Mouse (Mus musculus): ENCODE measurements at regions not wholly inside any gene's neighbourhood (a gene's known extent, or its start where the extent isn't known, plus 50 kb on each side); places are given as distances from the start of the nearest gene placed in this dataset.
A peak's percentile ranks its signal among the peaks of the same experiment; 100 is the strongest.

GRCm38 (mm10) chr5:54741440-54741839 is 743.1 kb downstream of the Stim2 start:
- no peak for DNase-seq (ENCODE audit: low read depth, low spot score)

GRCm38 (mm10) chr5:54746973-54747372 is 748.7 kb downstream of the Stim2 start:
- no peak for DNase-seq (ENCODE audit: low read depth, low spot score)

GRCm38 (mm10) chr5:54753372-54753771 is 755.1 kb downstream of the Stim2 start:
- DNase-seq (ENCODE audit: low read depth, low spot score) = no peak

- DNase-seq (ENCODE audit: low read depth, low spot score) = no peak
Observed at GRCm38 (mm10) chr5:54759657-54760056, 761.4 kb downstream of the Stim2 start.

- no peak for DNase-seq (ENCODE audit: low read depth, low spot score)
Observed at GRCm38 (mm10) chr5:54763019-54763418, 764.7 kb downstream of the Stim2 start.

GRCm38 (mm10) chr5:54796953-54797450 is 798.7 kb downstream of the Stim2 start:
- peak; percentile 69 for DNase-seq (ENCODE audit: low read depth, low spot score)

- peak; percentile 22 for DNase-seq (ENCODE audit: low read depth, low spot score)
Observed at GRCm38 (mm10) chr5:54827076-54827475, 828.8 kb downstream of the Stim2 start.

All from A20 (cell line).